Mouse (Mus musculus): ENCODE results near the gene Tgfa.

The Tgfa gene

GRCm38 (mm10) chr6:86232367-86232766 lies 37.3 kb downstream of the Tgfa start:
- no peak for DNase-seq (ENCODE audit: inconsistent ontology term)

- no peak for DNase-seq (ENCODE audit: inconsistent ontology term)
Measured at GRCm38 (mm10) chr6:86233512-86234430, 38.7 kb downstream of the Tgfa start.

- no peak for DNase-seq (ENCODE audit: inconsistent ontology term)
Measured at GRCm38 (mm10) chr6:86244866-86245265, 49.8 kb downstream of the Tgfa start.

- no peak for DNase-seq (ENCODE audit: inconsistent ontology term)
Measured at GRCm38 (mm10) chr6:86245965-86246364, 50.9 kb downstream of the Tgfa start.

GRCm38 (mm10) chr6:86248562-86248961 lies 53.5 kb downstream of the Tgfa start:
- no peak for DNase-seq (ENCODE audit: inconsistent ontology term)

- DNase-seq (ENCODE audit: inconsistent ontology term), result no peak
Measured at GRCm38 (mm10) chr6:86249042-86249441, 54.0 kb downstream of the Tgfa start.

- DNase-seq (ENCODE audit: inconsistent ontology term), result no peak
Measured at GRCm38 (mm10) chr6:86250236-86250635, 55.2 kb downstream of the Tgfa start.

- peak; percentile 34 for DNase-seq (ENCODE audit: inconsistent ontology term)
Measured at GRCm38 (mm10) chr6:86250830-86251229, 55.8 kb downstream of the Tgfa start.

- DNase-seq (ENCODE audit: inconsistent ontology term), result peak; percentile 46
Measured at GRCm38 (mm10) chr6:86252176-86253125, 57.4 kb downstream of the Tgfa start.

GRCm38 (mm10) chr6:86255899-86256298 lies 60.9 kb downstream of the Tgfa start:
- no peak for DNase-seq (ENCODE audit: inconsistent ontology term)

- no peak for DNase-seq (ENCODE audit: inconsistent ontology term)
Measured at GRCm38 (mm10) chr6:86259242-86259641, 64.2 kb downstream of the Tgfa start.

GRCm38 (mm10) chr6:86260322-86261050 lies 65.5 kb downstream of the Tgfa start:
- DNase-seq (ENCODE audit: inconsistent ontology term), result no peak

GRCm38 (mm10) chr6:86266786-86267185 lies 71.8 kb downstream of the Tgfa start:
- no peak for DNase-seq (ENCODE audit: inconsistent ontology term)

- DNase-seq (ENCODE audit: inconsistent ontology term), result no peak
Measured at GRCm38 (mm10) chr6:86270373-86271068, 75.5 kb downstream of the Tgfa start.

GRCm38 (mm10) chr6:86271130-86271529 lies 76.1 kb downstream of the Tgfa start:
- no peak for DNase-seq (ENCODE audit: inconsistent ontology term)

- DNase-seq (ENCODE audit: inconsistent ontology term), result no peak
Measured at GRCm38 (mm10) chr6:86275704-86276103, 80.7 kb downstream of the Tgfa start.

GRCm38 (mm10) chr6:86276816-86277215 lies 81.8 kb downstream of the Tgfa start:
- no peak for DNase-seq (ENCODE audit: inconsistent ontology term)

GRCm38 (mm10) chr6:86277620-86278019 lies 82.6 kb downstream of the Tgfa start:
- DNase-seq (ENCODE audit: inconsistent ontology term), result no peak

- DNase-seq (ENCODE audit: inconsistent ontology term), result no peak
Measured at GRCm38 (mm10) chr6:86281573-86282210, 86.7 kb downstream of the Tgfa start.

GRCm38 (mm10) chr6:86293301-86293700 lies 98.3 kb downstream of the Tgfa start:
- DNase-seq (ENCODE audit: inconsistent ontology term), result no peak

GRCm38 (mm10) chr6:86295451-86295850 lies 100.4 kb downstream of the Tgfa start:
- DNase-seq (ENCODE audit: inconsistent ontology term), result no peak

All from Muller cell, postnatal 12 days (primary cell).